In genomic region chr1:171220871-171221270, GRCm38 (mm10) we compare ENCODE assay signal across 8 mouse cellular contexts. TPM values are rescaled to one million over a fixed set of nuclear protein-coding genes. Genes with fewer than 3 reads are reported as not detected.
DNase-seq lines count a peak whose midpoint lies in the region; ATAC-seq and TF ChIP-seq lines count a peak whose summit lies in the region.

No protein-coding gene starts in this region.

- WGBS in forebrain, embryonic 13.5 days: 5% methylated on average over 10 of the region's 10 CpGs
- 9% methylated on average over 10 of the region's 10 CpGs for WGBS in liver, postnatal 0 days (ENCODE audit: insufficient replicate concordance)
- WGBS in neural tube, embryonic 14.5 days: 4% methylated on average over 10 of the region's 10 CpGs

- H3K4me1 ChIP-seq in forebrain, embryonic 13.5 days: peaks cover 18% of the 10 kb centered on the region
- peaks cover 24% of the 10 kb centered on the region for H3K4me1 ChIP-seq in liver, postnatal 0 days (ENCODE audit: insufficient read depth)
- peaks cover 11% of the 10 kb centered on the region for H3K4me1 ChIP-seq in neural tube, embryonic 14.5 days (ENCODE audit: control insufficient read depth, insufficient read depth, low read length)
- H3K4me1 ChIP-seq in testis, adult 2 months (ENCODE audit: control insufficient read depth, insufficient read depth, low read length): peaks cover 11% of the 10 kb centered on the region

- DNase-seq in ES-CJ7 (ENCODE audit: low read depth, low spot score): peak; percentile 95
- peak; percentile 91 to 94 for DNase-seq in heart, postnatal 10 days
- peak; percentile 87 for DNase-seq in layer of hippocampus, adult 11-12 months (ENCODE audit: low spot score)
- peak; percentile 90 for DNase-seq in liver, postnatal 0 days

- H3K27me3 ChIP-seq in forebrain, embryonic 13.5 days: no peaks in the 10 kb centered on the region
- H3K27me3 ChIP-seq in liver, postnatal 0 days (ENCODE audit: insufficient read depth, low read length): no peaks in the 10 kb centered on the region
- H3K27me3 ChIP-seq in neural tube, embryonic 14.5 days (ENCODE audit: control insufficient read depth, insufficient read depth, low read length): no peaks in the 10 kb centered on the region
- no peaks in the 10 kb centered on the region for H3K27me3 ChIP-seq in testis, adult 2 months (ENCODE audit: control insufficient read depth, insufficient read depth, low read length)

- peak; percentile 94 for TF ChIP-seq CTCF in liver, postnatal 0 days (IDR thresholded peaks at IDR 0.05; ENCODE audit: low read depth)
- peak; percentile 81; the same call in 1 of the 2 replicates for TF ChIP-seq CTCF in testis, adult 2 months (IDR thresholded peaks at IDR 0.05; ENCODE audit: control insufficient read depth, insufficient read depth, insufficient replicate concordance, low read depth, low read length)

- 0 out of 2 replicates have a peak, but pooled peaks have one; percentile 16 for ATAC-seq in cerebellum, adult (ENCODE audit: insufficient number of reproducible peaks, low FRiP score, low TSS enrichment)
- ATAC-seq in forebrain, embryonic 13.5 days: peak; percentile 9; the same call in 1 of the 2 replicates
- peak; percentile 9 for ATAC-seq in liver, postnatal 0 days
- peak; percentile 32; the same call in 1 of the 2 replicates for ATAC-seq in neural tube, embryonic 14.5 days (ENCODE audit: low read depth)

- TF ChIP-seq POLR2A in testis, adult 2 months (IDR thresholded peaks at IDR 0.05; ENCODE audit: control insufficient read depth, low read depth, low read length): no peak

- H3K9ac ChIP-seq in forebrain, embryonic 13.5 days: no peak overlapping the region
- peak overlapping the region; percentile 52 for H3K9ac ChIP-seq in liver, postnatal 0 days (replicated peaks)
- no peak overlapping the region for H3K9ac ChIP-seq in neural tube, embryonic 14.5 days (replicated peaks; ENCODE audit: low read depth, low read length)

- intact Hi-C loops in heart, postnatal 10 days (cut with DNase I): loop anchor here (1.0 to 2.0 kb wide), 2 partner anchors 28 to 57 kb away; no protein-coding TSS in a partner anchor

- no peaks in the 10 kb centered on the region for H3K9me3 ChIP-seq in forebrain, embryonic 13.5 days (replicated peaks)
- no peaks in the 10 kb centered on the region for H3K9me3 ChIP-seq in liver, postnatal 0 days (ENCODE audit: low read length)
- no peaks in the 10 kb centered on the region for H3K9me3 ChIP-seq in neural tube, embryonic 14.5 days (ENCODE audit: control insufficient read depth, low read length)

- H3K4me2 ChIP-seq in forebrain, embryonic 13.5 days: peak overlapping the region; percentile 89
- peak overlapping the region; percentile 92 for H3K4me2 ChIP-seq in liver, postnatal 0 days (ENCODE audit: low read depth, low read length)
- H3K4me2 ChIP-seq in neural tube, embryonic 14.5 days (ENCODE audit: low read depth, low read length): peak overlapping the region; percentile 89

- H3K36me3 ChIP-seq in forebrain, embryonic 13.5 days (ENCODE audit: poor library complexity, severe bottlenecking): peaks cover 26% of the 10 kb centered on the region
- peaks cover 18% of the 10 kb centered on the region for H3K36me3 ChIP-seq in liver, postnatal 0 days (replicated peaks; ENCODE audit: insufficient read depth, low read length)
- H3K36me3 ChIP-seq in neural tube, embryonic 14.5 days (ENCODE audit: control insufficient read depth, insufficient read depth, low read length): peaks cover 9% of the 10 kb centered on the region; the same call in 1 of the 2 replicates
- no peaks in the 10 kb centered on the region for H3K36me3 ChIP-seq in testis, adult 2 months (ENCODE audit: control insufficient read depth, insufficient read depth, low read length)

- H3K4me3 ChIP-seq in forebrain, embryonic 13.5 days: peak overlapping the region; percentile 58; the same call in 1 of the 2 replicates
- H3K4me3 ChIP-seq in liver, postnatal 0 days (ENCODE audit: low read depth, low read length): peak overlapping the region; percentile 66
- H3K4me3 ChIP-seq in neural tube, embryonic 14.5 days (ENCODE audit: low read depth, low read length): peak overlapping the region; percentile 66
- no peak overlapping the region for H3K4me3 ChIP-seq in testis, adult 2 months (ENCODE audit: control insufficient read depth, low read depth, low read length)

- TF ChIP-seq EP300 in liver, postnatal 0 days (IDR thresholded peaks at IDR 0.05; ENCODE audit: low read depth): no peak

- H3K27ac ChIP-seq in forebrain, embryonic 13.5 days: no peak overlapping the region
- peak overlapping the region; percentile 24; the same call in 1 of the 2 replicates for H3K27ac ChIP-seq in liver, postnatal 0 days (ENCODE audit: low read depth)
- H3K27ac ChIP-seq in neural tube, embryonic 14.5 days (ENCODE audit: low read depth, low read length): no peak overlapping the region
- H3K27ac ChIP-seq in testis, adult 2 months (ENCODE audit: control insufficient read depth, insufficient read depth, low read depth, low read length): no peak overlapping the region

RNA-seq across cellular contexts. Expression of gene Tomm40l, which starts 1.4 kb away (rescaled TPM):
- polyA plus RNA-seq in forebrain, embryonic 13.5 days (2015; fragmentation: Nextera tagmentation; extraction: Ambion mirVana): 33.8 and 43.0 TPM in 2 replicates
- total RNA-seq in heart, postnatal 10 days (2021): 10 to 100 TPM; 88.9 to 95.9 TPM
- polyA plus RNA-seq in liver, postnatal 0 days (2015; fragmentation: Nextera tagmentation; extraction: Ambion mirVana): 5.7 and 6.6 TPM in 2 replicates
- polyA plus RNA-seq in neural tube, embryonic 14.5 days (2014; fragmentation: Nextera tagmentation; extraction: Ambion mirVana): 41.5 and 45.5 TPM in 2 replicates
- 4.5 and 6.5 TPM in 2 replicates for polyA plus RNA-seq in testis, adult 2 months (2012; rRNA removed)

RNA-seq across cellular contexts. Expression of gene Apoa2, which starts 4.0 kb away (rescaled TPM):
- 2.6 and 8.3 TPM in 2 replicates for polyA plus RNA-seq in forebrain, embryonic 13.5 days (2015; fragmentation: Nextera tagmentation; extraction: Ambion mirVana)
- total RNA-seq in heart, postnatal 10 days (2021): 1 to 10 TPM; 2.3 to 4.2 TPM
- 20,306 and 20,852 TPM in 2 replicates for polyA plus RNA-seq in liver, postnatal 0 days (2015; fragmentation: Nextera tagmentation; extraction: Ambion mirVana)
- 7.9 and 8.2 TPM in 2 replicates for polyA plus RNA-seq in neural tube, embryonic 14.5 days (2014; fragmentation: Nextera tagmentation; extraction: Ambion mirVana)
- 8.0 and 8.3 TPM in 2 replicates for polyA plus RNA-seq in testis, adult 2 months (2012; rRNA removed)

RNA-seq across cellular contexts. Expression of gene Nr1i3, which starts 7.1 kb away (rescaled TPM):
- 0.32 and 0.37 TPM in 2 replicates for polyA plus RNA-seq in forebrain, embryonic 13.5 days (2015; fragmentation: Nextera tagmentation; extraction: Ambion mirVana)
- not detected for total RNA-seq in heart, postnatal 10 days (2021)
- 49.6 and 53.1 TPM in 2 replicates for polyA plus RNA-seq in liver, postnatal 0 days (2015; fragmentation: Nextera tagmentation; extraction: Ambion mirVana)
- polyA plus RNA-seq in neural tube, embryonic 14.5 days (2014; fragmentation: Nextera tagmentation; extraction: Ambion mirVana): 0.20 and 0.32 TPM in 2 replicates
- 0.04 and 0.16 TPM in 2 replicates for polyA plus RNA-seq in testis, adult 2 months (2012; rRNA removed)

RNA-seq across cellular contexts. Expression of gene Fcer1g, which starts 13.3 kb away (rescaled TPM):
- 12.3 and 12.8 TPM in 2 replicates for polyA plus RNA-seq in forebrain, embryonic 13.5 days (2015; fragmentation: Nextera tagmentation; extraction: Ambion mirVana)
- total RNA-seq in heart, postnatal 10 days (2021): 1 to 10 TPM; 9.0 to 9.6 TPM
- polyA plus RNA-seq in liver, postnatal 0 days (2015; fragmentation: Nextera tagmentation; extraction: Ambion mirVana): 171 and 176 TPM in 2 replicates
- 10.2 and 33.2 TPM in 2 replicates for polyA plus RNA-seq in neural tube, embryonic 14.5 days (2014; fragmentation: Nextera tagmentation; extraction: Ambion mirVana)
- polyA plus RNA-seq in testis, adult 2 months (2012; rRNA removed): 5.8 and 8.2 TPM in 2 replicates

RNA-seq across cellular contexts. Expression of gene Pcp4l1, which starts 24.8 kb away (rescaled TPM):
- polyA plus RNA-seq in forebrain, embryonic 13.5 days (2015; fragmentation: Nextera tagmentation; extraction: Ambion mirVana): 6.2 and 8.8 TPM in 2 replicates
- 100 to 1,000 TPM; 136 to 146 TPM for total RNA-seq in heart, postnatal 10 days (2021)
- polyA plus RNA-seq in liver, postnatal 0 days (2015; fragmentation: Nextera tagmentation; extraction: Ambion mirVana): 6.7 and 8.2 TPM in 2 replicates
- 31.8 and 41.6 TPM in 2 replicates for polyA plus RNA-seq in neural tube, embryonic 14.5 days (2014; fragmentation: Nextera tagmentation; extraction: Ambion mirVana)
- 2.9 and 4.6 TPM in 2 replicates for polyA plus RNA-seq in testis, adult 2 months (2012; rRNA removed)

Comparison
In these comparisons a context has a peak if more than half of its experiments do, and no peak if none do; other contexts are left out.
1. RNA of gene Apoa2, which starts 4.0 kb away (polyA plus RNA-seq): 20,306 to 20,852 TPM in liver, postnatal 0 days; 8.0 to 8.3 TPM in testis, adult 2 months, 7.9 to 8.2 TPM in neural tube, embryonic 14.5 days and 2.6 to 8.3 TPM in forebrain, embryonic 13.5 days; every median in the first group is over 1,000 times any median in the second.
2. RNA of gene Nr1i3, which starts 7.1 kb away (polyA plus RNA-seq): 49.6 to 53.1 TPM in liver, postnatal 0 days; 0.32 to 0.37 TPM in forebrain, embryonic 13.5 days, 0.20 to 0.32 TPM in neural tube, embryonic 14.5 days and 0.04 to 0.16 TPM in testis, adult 2 months; every median in the first group is over 10 times any median in the second.
3. Peak in every context shown above with its lines, with median percentiles within 50 percentile points of each other: DNase-seq, ATAC-seq and H3K4me2 ChIP-seq.